Comparison of ENCODE assay signal across 7 mouse cellular contexts in the genomic region with DNA sequence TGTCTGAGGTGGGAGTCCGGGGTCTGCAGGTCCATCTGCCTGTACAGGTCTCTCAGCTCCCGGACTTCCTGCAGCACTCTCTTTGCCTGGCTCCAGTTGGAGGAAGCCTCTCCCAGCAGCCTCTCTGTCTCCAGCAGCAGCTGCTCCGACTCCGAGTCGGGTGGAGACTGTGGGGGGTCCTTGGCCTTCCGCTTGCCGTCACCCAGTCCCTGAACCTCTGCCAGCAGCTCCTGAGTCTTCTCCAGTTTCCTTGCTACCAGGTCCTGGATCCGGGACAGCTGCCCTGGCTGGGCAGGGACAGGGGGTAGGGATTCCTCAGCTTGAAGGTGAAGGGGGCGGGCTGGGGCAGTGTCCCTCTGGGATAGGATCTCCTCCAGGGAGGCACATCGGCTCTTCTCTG. TPM values are rescaled to one million over a fixed set of nuclear protein-coding genes. Genes with fewer than 3 reads are reported as not detected.
DNase-seq lines count a peak whose midpoint lies in the region; ATAC-seq lines count a peak whose summit lies in the region.

No protein-coding gene starts in this region.

- 70% methylated on average over 10 of the region's 10 CpGs for WGBS in embryonic facial prominence, embryonic 12.5 days
- 56% methylated on average over 10 of the region's 10 CpGs for WGBS in neural tube, embryonic 15.5 days

- peak; percentile 38 for DNase-seq in right cerebral cortex, postnatal 4 days
- no peak for DNase-seq in right cerebral cortex, postnatal 36 days (ENCODE audit: low spot score in 2 of 2)
- peak; percentile 47 for DNase-seq in kidney, adult 18-20 months
- DNase-seq in layer of hippocampus, adult 18-20 months (ENCODE audit: low spot score in 2 of 2) = no peak

- H3K27me3 ChIP-seq in embryonic facial prominence, embryonic 12.5 days = no peaks in the 10 kb centered on the region
- no peaks in the 10 kb centered on the region for H3K27me3 ChIP-seq in neural tube, embryonic 15.5 days (replicated peaks)

- no peak overlapping the region for H3K4me2 ChIP-seq in embryonic facial prominence, embryonic 12.5 days (replicated peaks)
- H3K4me2 ChIP-seq in neural tube, embryonic 15.5 days = no peak overlapping the region

- no peaks in the 10 kb centered on the region for H3K9me3 ChIP-seq in embryonic facial prominence, embryonic 12.5 days
- no peaks in the 10 kb centered on the region for H3K9me3 ChIP-seq in neural tube, embryonic 15.5 days (replicated peaks)

- ATAC-seq in embryonic facial prominence, embryonic 12.5 days (ENCODE audit: insufficient number of reproducible peaks, insufficient read depth, low FRiP score, low TSS enrichment) = no peak
- ATAC-seq in neural tube, embryonic 15.5 days (ENCODE audit: low FRiP score) = no peak
- no peak for ATAC-seq in activated CD4-positive, CD25-positive, alpha-beta regulatory T cell, adult 4 months

- H3K4me3 ChIP-seq in embryonic facial prominence, embryonic 12.5 days = no peak overlapping the region
- H3K4me3 ChIP-seq in neural tube, embryonic 15.5 days (replicated peaks) = no peak overlapping the region

- H3K36me3 ChIP-seq in embryonic facial prominence, embryonic 12.5 days = peaks cover 55% of the 10 kb centered on the region
- H3K36me3 ChIP-seq in neural tube, embryonic 15.5 days = peaks cover 55% of the 10 kb centered on the region

- peaks cover 47% of the 10 kb centered on the region for H3K4me1 ChIP-seq in embryonic facial prominence, embryonic 12.5 days
- H3K4me1 ChIP-seq in neural tube, embryonic 15.5 days = peaks cover 47% of the 10 kb centered on the region

- peak overlapping the region; percentile 47 for H3K27ac ChIP-seq in embryonic facial prominence, embryonic 12.5 days
- peak overlapping the region; percentile 38; the same call in 1 of the 2 replicates for H3K27ac ChIP-seq in neural tube, embryonic 15.5 days (replicated peaks)

- H3K9ac ChIP-seq in embryonic facial prominence, embryonic 12.5 days = 0 out of 2 replicates have a peak overlapping the region, but pooled peaks have one; percentile 10
- H3K9ac ChIP-seq in neural tube, embryonic 15.5 days (replicated peaks) = no peak overlapping the region

RNA-seq across cellular contexts. Expression of gene Plekho1, which starts 6.8 kb away (rescaled TPM):
- polyA plus RNA-seq in embryonic facial prominence, embryonic 12.5 days (2016; fragmentation: Nextera tagmentation; extraction: Ambion mirVana) = 71.9 and 85.9 TPM in 2 replicates
- polyA plus RNA-seq in neural tube, embryonic 15.5 days (2015; fragmentation: Nextera tagmentation; extraction: Ambion mirVana) = 46.7 and 48.6 TPM in 2 replicates
- polyA plus RNA-seq in activated CD4-positive, CD25-positive, alpha-beta regulatory T cell, adult 4 months (2017; shearing (Covaris generic)) = 10 to 100 TPM in 1 of 2 experiments, 1 to 10 TPM in 1; 7.5 to 12.8 TPM
- 10 to 100 TPM; 40.5 to 42.5 TPM for total RNA-seq in layer of hippocampus, adult 18-20 months (2021)

RNA-seq across cellular contexts. Expression of gene Anp32e, which starts 59.9 kb away (rescaled TPM):
- polyA plus RNA-seq in embryonic facial prominence, embryonic 12.5 days (2016; fragmentation: Nextera tagmentation; extraction: Ambion mirVana) = 241 and 287 TPM in 2 replicates
- 99.6 and 157 TPM in 2 replicates for polyA plus RNA-seq in neural tube, embryonic 15.5 days (2015; fragmentation: Nextera tagmentation; extraction: Ambion mirVana)
- 100 to 1,000 TPM; 162 to 218 TPM for polyA plus RNA-seq in activated CD4-positive, CD25-positive, alpha-beta regulatory T cell, adult 4 months (2017; shearing (Covaris generic))
- total RNA-seq in layer of hippocampus, adult 18-20 months (2021) = 10 to 100 TPM; 88.3 to 89.6 TPM

Comparison
In these comparisons a context has a peak if more than half of its experiments do, and no peak if none do; other contexts are left out.
1. DNase-seq: peak in right cerebral cortex, postnatal 4 days (single experiment) and kidney, adult 18-20 months (single experiment); none in right cerebral cortex, postnatal 36 days (0 of 2) and layer of hippocampus, adult 18-20 months (0 of 2).